Mouse (Mus musculus) kidney, embryonic 16.5 days (tissue): ENCODE measurements around the gene Il2rg. TPM values are rescaled to one million over a fixed set of nuclear protein-coding genes. Genes with fewer than 3 reads are reported as not detected.

Experiments used
- ATAC-seq: fragments of 200-750 bp; cut with Nextera tagmentation; 2 replicates; pipeline ENCODE4 v1.8.0; 2017; ENCODE audit warnings: moderate TSS enrichment; ENCODE audit not compliant: low FRiP score, low TSS enrichment
- H3K27ac ChIP-seq: fragments of 300-500 bp; sonication (generic); 2 replicates; pipeline ENCODE4 v1.5.1; 2014; ENCODE audit warnings: low read length
- H3K27me3 ChIP-seq: fragments of 300-500 bp; sonication (generic); 2 replicates; pipeline ENCODE4 v1.6.1; 2014; ENCODE audit warnings: low read length, control low read depth, mixed read lengths; ENCODE audit not compliant: insufficient read depth
- H3K36me3 ChIP-seq: fragments of 300-500 bp; sonication (generic); 2 replicates; pipeline ENCODE4 v1.6.1; 2014; ENCODE audit warnings: low read length, control low read depth, mixed read lengths; ENCODE audit not compliant: insufficient read depth
- H3K4me1 ChIP-seq: fragments of 300-500 bp; sonication (generic); 2 replicates; pipeline ENCODE4 v1.6.1; 2014; ENCODE audit warnings: low read length, control low read depth, mixed read lengths; ENCODE audit not compliant: insufficient read depth
- H3K4me2 ChIP-seq: fragments of 300-500 bp; sonication (generic); replicated peaks from 2 replicates; pipeline ENCODE4 v1.6.1; 2014; ENCODE audit warnings: low read depth, low read length
- H3K4me3 ChIP-seq: fragments of 300-500 bp; sonication (generic); 2 replicates; pipeline ENCODE4 v1.5.1; 2014; ENCODE audit warnings: mild to moderate bottlenecking, low read length
- H3K9ac ChIP-seq: fragments of 300-500 bp; sonication (generic); replicated peaks from 2 replicates; pipeline ENCODE4 v1.6.1; 2014; ENCODE audit warnings: low read length
- H3K9me3 ChIP-seq: fragments of 300-500 bp; sonication (generic); 2 replicates; pipeline ENCODE4 v1.6.1; 2016; ENCODE audit warnings: low read length, control low read depth
- WGBS: fragments of 180-500 bp; shearing (Covaris S2); extraction: QIAGEN DNeasy Blood & Tissue Kit; methylation state at CpG from one replicate; pipeline ENCODE4 v1.1.7; 2014; 5-methylcytosine and 5-hydroxymethylcytosine counted together
- polyA plus RNA-seq: library from polyadenylated mRNA; unstranded; fragments of >200 nt; fragmentation: Nextera tagmentation; extraction: Ambion mirVana; gene quantifications from 2 replicates; pipeline ENCODE4 v1.2.1, GENCODE M21; 2015

Il2rg gene
- polyA plus RNA-seq, result 26.0 and 26.5 TPM in 2 replicates

DNA sequence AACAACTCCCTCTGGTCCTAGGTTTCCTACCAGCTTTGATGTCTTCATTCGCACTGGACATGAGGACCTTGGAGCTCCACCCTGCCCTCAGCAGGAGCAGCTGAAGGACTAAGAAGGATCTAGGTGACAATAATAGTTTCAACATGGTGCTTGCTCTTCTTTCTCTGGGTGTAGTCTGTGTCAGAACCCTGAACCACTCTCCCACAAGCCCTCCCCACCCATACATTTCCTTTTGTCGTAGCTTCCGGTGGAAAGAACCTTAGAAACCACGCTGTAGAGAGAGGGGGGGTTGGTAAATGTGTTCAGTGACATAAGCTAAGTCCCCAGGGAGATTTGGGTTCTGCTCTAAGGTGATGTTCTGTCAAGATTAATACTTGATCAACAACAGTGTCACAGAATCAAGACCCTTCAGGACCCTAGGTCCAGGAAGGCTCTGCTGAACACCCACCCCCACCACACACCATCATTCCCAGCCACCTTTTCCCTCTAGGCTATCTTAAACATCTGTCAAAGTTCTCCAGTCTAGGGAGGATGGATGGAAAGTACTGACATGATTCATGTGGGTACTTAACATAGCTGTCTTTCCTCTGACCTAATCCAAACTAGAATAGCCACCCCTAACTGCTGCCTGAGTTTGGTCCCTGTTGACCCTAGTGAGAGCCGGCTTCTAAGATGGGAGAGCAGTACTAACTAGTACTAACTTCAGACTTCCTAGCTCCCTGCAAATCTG, at the start of gene Il2rg:
TSS of gene Il2rg (minus strand) at position 231 of the 730 bp plus-strand sequence.
- H3K36me3 ChIP-seq, result no peaks in the 10 kb centered on the region
- H3K27ac ChIP-seq, result no peak within 1 kb of the TSS
- ATAC-seq, result no peak
- WGBS, result 58% methylated on average over 5 of the region's 5 CpGs
- peak within 1 kb of the TSS; percentile 27 for H3K4me2 ChIP-seq
- no peaks in the 10 kb centered on the region for H3K4me1 ChIP-seq
- no peaks in the 10 kb centered on the region for H3K9me3 ChIP-seq
- no peak within 1 kb of the TSS for H3K9ac ChIP-seq
- H3K27me3 ChIP-seq, result peaks cover 13% of the 10 kb centered on the region; the same call in 1 of the 2 replicates
- peak within 1 kb of the TSS; percentile 5; the same call in 1 of the 2 replicates for H3K4me3 ChIP-seq

DNA sequence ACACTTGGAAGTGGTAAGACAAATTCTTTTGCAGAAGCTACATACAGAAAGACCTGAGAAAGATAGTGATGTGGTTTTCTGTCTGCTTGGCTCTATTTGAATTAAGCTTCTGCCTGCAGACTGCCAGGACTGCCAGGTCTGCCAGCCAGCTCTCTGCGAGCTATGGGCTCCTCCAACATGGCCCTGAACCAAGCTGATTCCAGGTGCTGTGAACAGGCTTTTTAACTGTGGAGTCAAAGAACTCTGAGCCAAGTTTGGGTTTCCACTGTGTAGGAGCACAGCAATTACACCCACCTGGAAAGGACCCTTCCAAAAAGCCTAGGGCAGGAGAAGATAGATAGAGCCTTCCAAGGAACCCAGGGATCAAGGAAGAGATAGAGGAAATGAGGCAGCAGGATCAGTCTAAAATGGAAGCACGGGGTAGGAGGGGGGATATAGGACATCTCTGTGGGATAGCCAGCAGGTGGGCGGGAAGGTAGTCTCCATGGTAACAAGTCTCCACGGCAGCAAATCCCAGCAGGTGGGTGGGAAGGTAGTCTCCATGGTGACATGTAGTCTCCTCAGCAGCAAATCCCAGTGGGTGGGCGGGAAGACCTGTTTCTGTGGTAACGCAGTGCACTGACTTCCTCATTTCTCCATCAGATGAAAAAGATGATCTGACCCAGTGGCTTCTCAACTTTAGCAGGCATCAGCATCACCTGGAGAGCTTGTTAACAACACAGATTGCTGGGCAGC, 45.7 kb upstream of the Il2rg start:
- H3K4me1 ChIP-seq, result no peaks in the 10 kb centered on the region
- 51% methylated on average over 6 of the region's 6 CpGs for WGBS
- peak overlapping the region; percentile 17; the same call in 1 of the 2 replicates for H3K27ac ChIP-seq
- no peak overlapping the region for H3K4me3 ChIP-seq
- no peak for ATAC-seq
- no peak overlapping the region for H3K4me2 ChIP-seq
- H3K9ac ChIP-seq, result no peak overlapping the region
- H3K36me3 ChIP-seq, result no peaks in the 10 kb centered on the region
- H3K27me3 ChIP-seq, result peaks cover 7% of the 10 kb centered on the region; the same call in 1 of the 2 replicates
- H3K9me3 ChIP-seq, result no peaks in the 10 kb centered on the region

DNA sequence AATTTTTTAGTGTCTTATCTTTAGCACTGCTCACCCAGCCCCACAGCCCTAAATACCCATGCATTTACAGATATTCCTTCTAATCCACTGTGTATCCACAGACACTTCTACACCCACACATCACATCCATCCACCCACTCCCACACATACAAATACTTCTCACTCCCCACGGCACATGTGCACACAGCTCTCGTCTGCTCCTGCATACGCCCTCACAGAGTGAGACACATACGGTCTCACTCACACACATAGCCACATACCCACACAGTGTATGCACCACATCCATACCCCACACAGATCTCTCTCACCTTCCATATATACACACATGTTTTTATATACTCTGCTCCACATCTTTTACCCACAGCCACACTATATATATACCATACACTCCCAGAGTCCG, 41.2 kb upstream of the Il2rg start:
- H3K27me3 ChIP-seq, result peaks cover 19% of the 10 kb centered on the region; the same call in 1 of the 2 replicates
- H3K27ac ChIP-seq, result no peak overlapping the region
- 83% methylated on average over 5 of the region's 5 CpGs for WGBS
- no peaks in the 10 kb centered on the region for H3K36me3 ChIP-seq
- no peak overlapping the region for H3K4me2 ChIP-seq
- H3K4me3 ChIP-seq, result no peak overlapping the region
- ATAC-seq, result no peak
- H3K9me3 ChIP-seq, result no peaks in the 10 kb centered on the region
- no peak overlapping the region for H3K9ac ChIP-seq
- H3K4me1 ChIP-seq, result no peaks in the 10 kb centered on the region

DNA sequence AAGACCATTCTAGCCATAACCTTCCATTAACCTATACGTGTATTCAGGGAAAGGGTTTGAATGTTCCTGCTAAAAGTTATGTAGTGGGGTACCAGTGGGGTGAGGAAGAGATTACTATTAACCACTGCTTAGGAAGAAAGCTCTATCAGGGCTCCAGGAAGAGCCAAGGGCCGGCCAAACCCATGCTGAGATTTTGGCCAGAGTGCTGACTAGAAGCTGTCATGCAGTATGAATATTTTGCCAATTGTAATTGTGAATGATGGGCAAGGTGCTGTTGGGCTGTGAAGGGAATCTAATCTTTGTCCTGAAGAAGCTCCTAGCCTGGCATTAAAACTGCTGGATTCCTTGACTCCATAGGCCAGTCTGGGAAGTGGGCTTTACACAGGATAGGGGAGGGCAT, 36.6 kb upstream of the Il2rg start:
- no peaks in the 10 kb centered on the region for H3K9me3 ChIP-seq
- no peak for ATAC-seq
- H3K27ac ChIP-seq, result no peak overlapping the region
- H3K4me3 ChIP-seq, result no peak overlapping the region
- H3K9ac ChIP-seq, result no peak overlapping the region
- H3K4me1 ChIP-seq, result no peaks in the 10 kb centered on the region
- 51% methylated on average over 2 of the region's 2 CpGs for WGBS
- no peaks in the 10 kb centered on the region for H3K36me3 ChIP-seq
- peaks cover 17% of the 10 kb centered on the region; the same call in 1 of the 2 replicates for H3K27me3 ChIP-seq
- no peak overlapping the region for H3K4me2 ChIP-seq

DNA sequence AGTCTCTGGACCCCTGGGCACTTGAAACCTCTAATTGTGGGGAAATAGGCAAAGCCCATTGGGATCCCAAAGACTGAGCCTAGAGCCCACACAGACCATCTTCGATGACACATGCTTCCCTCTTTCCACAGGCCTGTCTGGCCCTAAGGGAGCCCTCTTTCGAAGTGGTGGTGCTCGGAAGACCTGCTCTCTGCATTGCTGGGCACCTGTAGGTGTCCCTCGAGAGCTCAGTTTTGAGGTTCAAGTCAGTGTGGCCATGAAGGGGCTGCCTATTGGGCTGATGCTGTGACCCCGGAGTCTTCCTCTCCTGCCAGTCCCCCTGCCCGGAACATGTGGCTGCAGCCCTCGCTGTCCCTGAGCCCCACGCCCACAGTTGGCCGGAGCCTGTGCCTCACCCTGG, 33.6 kb upstream of the Il2rg start:
- 72% methylated on average over 9 of the region's 9 CpGs for WGBS
- Histone ChIP-seq H3K27ac (no peak overlapping the region), H3K27me3 (peaks cover 12% of the 10 kb centered on the region; the same call in 1 of the 2 replicates), H3K4me2 (no peak overlapping the region), H3K9ac (no peak overlapping the region), H3K9me3 (no peaks in the 10 kb centered on the region), H3K36me3 (peaks cover 4% of the 10 kb centered on the region; the same call in 1 of the 2 replicates), H3K4me1 (no peaks in the 10 kb centered on the region), H3K4me3 (no peak overlapping the region)
- ATAC-seq, result no peak

DNA sequence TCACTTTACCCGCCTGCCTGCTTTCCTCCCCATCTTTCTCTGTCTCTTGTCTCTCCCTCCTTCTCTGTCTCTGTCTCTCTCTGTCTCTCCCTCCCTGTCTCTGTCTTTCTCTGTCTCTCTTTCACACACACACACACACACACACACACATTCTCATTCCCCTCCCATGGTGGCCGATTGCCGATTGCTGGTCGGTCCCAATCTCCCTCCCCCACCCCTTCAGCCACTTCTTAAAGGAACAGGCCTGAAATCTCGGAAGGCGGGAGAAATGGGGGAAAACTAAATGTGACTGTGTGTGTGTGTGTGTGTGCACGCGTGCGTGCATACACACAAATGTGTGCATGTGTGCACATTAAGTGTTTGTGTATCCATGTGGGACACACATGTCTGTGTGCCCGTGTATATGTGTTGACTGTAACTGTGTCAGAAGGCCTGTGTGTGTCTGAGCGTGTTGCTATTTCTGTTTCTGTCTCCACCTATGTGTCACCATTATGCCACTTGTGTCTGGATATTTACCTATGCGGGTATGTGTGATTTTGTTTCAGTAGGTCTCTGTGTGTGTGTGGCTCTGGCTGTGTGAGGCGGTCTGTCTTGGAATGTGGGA, 32.5 kb upstream of the Il2rg start:
- H3K27me3 ChIP-seq, result peaks cover 12% of the 10 kb centered on the region; the same call in 1 of the 2 replicates
- 0 out of 2 replicates have a peak, but pooled peaks have one; percentile 9 for ATAC-seq
- no peaks in the 10 kb centered on the region for H3K4me1 ChIP-seq
- WGBS, result 45% methylated on average over 13 of the region's 13 CpGs
- peak overlapping the region; percentile 22; the same call in 1 of the 2 replicates for H3K9ac ChIP-seq
- H3K4me3 ChIP-seq, result peak overlapping the region; percentile 40
- peak overlapping the region; percentile 55 for H3K4me2 ChIP-seq
- H3K9me3 ChIP-seq, result no peaks in the 10 kb centered on the region
- H3K36me3 ChIP-seq, result peaks cover 8% of the 10 kb centered on the region; the same call in 1 of the 2 replicates
- no peak overlapping the region for H3K27ac ChIP-seq

DNA sequence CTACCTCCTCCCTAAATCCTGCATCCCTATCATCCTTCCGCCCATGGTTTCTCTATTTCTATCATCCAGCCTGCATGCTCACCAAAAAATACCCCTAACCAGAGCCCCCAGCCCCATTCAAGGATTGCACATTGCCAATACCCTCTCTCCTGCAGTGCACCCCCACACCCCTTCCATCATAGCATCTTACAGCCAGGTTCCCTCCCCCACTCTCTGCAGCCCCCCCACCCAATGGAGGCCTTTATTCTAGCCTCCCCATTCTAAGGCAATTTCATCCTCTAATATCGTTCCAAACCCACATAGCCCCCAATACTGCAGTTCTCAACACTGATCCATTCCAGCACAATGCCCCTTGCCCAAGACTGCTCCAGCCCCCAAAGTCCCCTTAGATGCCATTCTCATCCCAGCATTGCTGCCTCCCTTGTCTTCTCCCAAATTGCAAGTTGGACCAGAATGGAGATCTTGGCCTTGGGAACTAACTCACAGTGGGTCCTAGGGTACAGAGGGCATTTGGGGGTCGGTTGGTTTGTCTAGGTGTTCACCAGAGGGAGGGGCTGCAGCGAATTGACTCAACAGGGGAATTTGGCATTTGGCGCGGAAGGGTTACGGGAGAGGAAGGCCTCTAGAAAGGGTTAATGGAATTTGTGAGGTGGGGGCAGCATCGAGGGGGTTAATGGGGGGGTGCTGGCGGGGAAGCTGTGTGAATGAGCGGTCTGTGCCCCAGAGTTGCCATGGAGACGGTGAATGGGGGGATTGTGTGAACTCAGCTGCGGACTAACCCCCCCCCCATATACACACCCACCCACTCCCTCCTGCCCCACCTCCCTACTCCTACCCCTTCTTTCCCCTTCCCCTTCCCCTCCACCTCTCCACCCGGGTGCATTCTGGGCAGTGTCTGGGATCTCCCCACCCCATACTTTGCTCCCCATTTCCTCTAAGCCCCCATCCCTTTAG, 31.7 kb upstream of the Il2rg start:
- Histone ChIP-seq H3K4me1 (no peaks in the 10 kb centered on the region), H3K27me3 (peaks cover 9% of the 10 kb centered on the region; the same call in 1 of the 2 replicates), H3K9ac (peak overlapping the region; percentile 54), H3K27ac (no peak overlapping the region), H3K4me3 (peak overlapping the region; percentile 40), H3K9me3 (no peaks in the 10 kb centered on the region), H3K36me3 (peaks cover 8% of the 10 kb centered on the region; the same call in 1 of the 2 replicates), H3K4me2 (peak overlapping the region; percentile 55)
- 25% methylated on average over 11 of the region's 13 CpGs for WGBS
- ATAC-seq, result peak; percentile 43; the same call in 1 of the 2 replicates

DNA sequence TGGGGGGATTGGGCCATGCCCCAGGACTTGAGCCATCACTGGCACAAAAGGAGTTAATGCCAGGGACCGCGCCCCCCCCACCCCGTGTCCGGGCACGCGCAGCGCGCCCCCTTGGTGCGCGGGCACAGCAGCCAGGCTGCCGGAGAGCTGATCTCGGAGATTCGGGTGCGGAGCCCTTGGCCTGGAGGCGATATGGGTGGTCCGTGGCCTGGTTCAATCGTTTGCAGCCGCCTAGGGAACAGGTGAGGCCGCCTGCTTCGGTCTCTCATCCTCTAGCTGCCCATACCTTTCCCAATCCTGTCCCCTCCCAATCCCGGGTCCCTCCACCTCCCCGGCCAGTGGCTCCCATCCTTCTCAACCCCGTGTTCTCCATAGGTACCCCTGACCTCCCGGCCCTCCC, 31.0 kb upstream of the Il2rg start, which contains the start of gene Nlgn3:
TSS of gene Nlgn3 (plus strand) at position 114 of the 400 bp plus-strand sequence.
- Histone ChIP-seq H3K36me3 (peaks cover 8% of the 10 kb centered on the region; the same call in 1 of the 2 replicates), H3K4me1 (no peaks in the 10 kb centered on the region), H3K27ac (no peak within 1 kb of the TSS), H3K4me2 (peak within 1 kb of the TSS; percentile 55), H3K9me3 (no peaks in the 10 kb centered on the region), H3K27me3 (peaks cover 5% of the 10 kb centered on the region; the same call in 1 of the 2 replicates), H3K9ac (peak within 1 kb of the TSS; percentile 54), H3K4me3 (peak within 1 kb of the TSS; percentile 40)
- peak; percentile 19; the same call in 1 of the 2 replicates for ATAC-seq
- 21% methylated on average over 15 of the region's 24 CpGs for WGBS
